Mouse (Mus musculus): ENCODE measurements around the gene Efhb.

Gene Efhb

DNA sequence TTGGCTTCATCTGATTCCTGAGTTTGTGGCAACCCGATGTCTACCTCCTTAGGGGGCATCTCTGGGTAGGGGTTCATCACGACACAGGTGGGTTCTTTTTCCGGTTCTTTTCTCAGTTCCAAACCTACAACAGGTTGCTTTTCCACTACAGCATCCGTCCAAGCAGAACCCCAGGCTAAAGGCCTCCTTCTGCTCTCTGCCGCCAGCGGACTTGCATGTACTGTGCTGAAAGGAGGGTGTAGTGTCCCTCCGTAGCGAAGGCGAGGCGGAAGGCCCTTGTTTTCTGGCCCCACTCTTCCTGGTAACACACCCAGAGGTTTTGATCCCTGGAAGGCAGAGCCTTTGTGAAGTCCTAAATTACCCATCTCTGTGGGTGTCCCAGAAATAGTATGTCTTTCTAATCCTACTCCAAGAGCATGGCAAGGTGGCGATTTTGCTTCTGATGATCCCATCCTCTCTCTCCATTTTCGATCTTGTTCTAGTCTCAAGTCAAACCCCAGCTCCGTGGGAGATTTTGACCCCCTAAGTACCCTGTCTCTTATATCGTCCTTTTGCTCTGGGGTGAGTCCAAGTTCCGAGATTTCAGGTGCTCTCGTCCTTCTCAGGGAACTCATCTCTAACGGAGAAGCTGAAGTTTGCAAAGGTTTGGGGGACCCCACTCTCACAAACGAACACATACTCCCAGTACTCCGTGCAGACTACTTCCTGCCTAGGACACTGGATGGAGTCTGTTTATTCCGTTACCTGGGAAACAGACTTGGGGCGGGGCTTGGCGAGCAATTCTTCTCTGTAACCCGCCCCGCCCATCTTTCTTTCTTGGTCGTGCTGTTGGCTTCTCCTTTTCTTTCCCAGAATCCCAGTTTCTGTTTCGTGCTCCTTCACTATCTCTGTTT lies at the start of gene Efhb:
Gene Efhb, minus strand, starts transcription at position 719 of the 893 bp plus-strand sequence.
- DNase-seq (ENCODE audit: low spot score in 2 of 2): peak; percentile 24 to 46

- DNase-seq (ENCODE audit: low spot score in 2 of 2): peak in 1 of 2 experiments; percentile 6
Measured at GRCm38 (mm10) chr17:53512311-53512951, 49.3 kb upstream of the Efhb start.

GRCm38 (mm10) chr17:53502966-53503365 lies 39.8 kb upstream of the Efhb start:
- DNase-seq (ENCODE audit: low spot score in 2 of 2): no peak

DNA sequence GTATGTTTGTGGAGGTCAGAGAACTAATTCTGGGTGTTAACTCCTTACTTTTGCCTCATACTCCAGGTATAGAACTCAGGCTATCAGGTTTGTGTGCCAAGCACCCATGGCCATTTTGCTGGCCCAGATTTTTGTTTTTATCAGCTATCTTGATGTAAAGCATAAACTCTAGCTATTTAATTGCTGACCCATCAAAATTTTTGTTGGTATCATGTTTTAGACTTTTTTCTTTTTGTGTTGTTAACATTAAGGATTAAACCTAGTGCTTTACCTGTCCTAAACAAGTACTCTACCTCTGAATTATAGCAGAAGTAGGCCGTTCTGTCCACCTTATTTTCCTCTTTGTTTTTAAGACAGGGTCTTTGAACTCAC lies 25.9 kb upstream of the Efhb start:
- DNase-seq (ENCODE audit: low spot score in 2 of 2): no peak

- DNase-seq (ENCODE audit: low spot score in 2 of 2): no peak
Measured at GRCm38 (mm10) chr17:53488291-53489006, 25.3 kb upstream of the Efhb start.

DNA sequence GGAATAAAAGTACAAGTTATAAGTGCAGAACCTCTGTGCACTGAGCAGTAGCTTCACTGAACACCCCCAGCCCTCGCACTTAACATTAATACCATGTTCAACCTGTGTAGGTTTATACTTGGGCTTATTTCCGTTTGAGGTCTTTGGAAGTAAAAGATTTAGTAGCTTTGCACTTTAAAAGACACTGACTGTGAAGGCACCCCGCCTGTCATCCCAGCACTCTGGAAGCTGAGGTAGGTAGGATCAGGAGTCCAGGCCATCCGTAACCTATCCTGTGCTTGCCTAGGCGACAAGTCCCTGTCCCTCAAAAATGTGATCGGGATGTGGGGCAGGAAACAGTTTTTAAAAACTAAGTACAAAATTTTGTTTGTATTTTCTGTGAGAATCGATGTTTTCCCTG lies 17.3 kb upstream of the Efhb start:
- no peak for DNase-seq (ENCODE audit: low spot score in 2 of 2)

DNA sequence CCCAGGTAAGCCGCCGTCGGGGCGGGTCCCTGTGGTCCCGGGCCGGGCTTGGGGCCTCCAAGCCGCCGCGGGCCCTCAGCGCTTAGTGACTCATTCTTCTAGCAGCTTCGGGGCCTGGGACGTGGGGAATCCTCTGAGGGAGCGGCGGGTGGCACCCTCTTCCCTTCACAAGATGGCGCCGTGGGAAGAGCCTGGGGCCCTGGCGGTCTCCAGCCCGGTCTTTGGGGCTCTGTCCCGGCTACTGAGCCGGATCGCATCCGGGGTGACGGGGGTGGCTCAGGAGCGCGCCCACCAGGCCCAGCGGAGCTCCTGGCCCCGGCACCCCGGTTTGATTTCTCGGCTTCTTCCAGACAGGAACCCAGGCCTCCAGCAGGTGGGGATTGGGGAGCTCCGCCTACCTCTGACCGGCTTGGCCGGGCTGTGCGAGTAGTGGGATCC lies 16.5 kb upstream of the Efhb start:
- DNase-seq (ENCODE audit: low spot score in 2 of 2): peak; percentile 52 to 61

DNA sequence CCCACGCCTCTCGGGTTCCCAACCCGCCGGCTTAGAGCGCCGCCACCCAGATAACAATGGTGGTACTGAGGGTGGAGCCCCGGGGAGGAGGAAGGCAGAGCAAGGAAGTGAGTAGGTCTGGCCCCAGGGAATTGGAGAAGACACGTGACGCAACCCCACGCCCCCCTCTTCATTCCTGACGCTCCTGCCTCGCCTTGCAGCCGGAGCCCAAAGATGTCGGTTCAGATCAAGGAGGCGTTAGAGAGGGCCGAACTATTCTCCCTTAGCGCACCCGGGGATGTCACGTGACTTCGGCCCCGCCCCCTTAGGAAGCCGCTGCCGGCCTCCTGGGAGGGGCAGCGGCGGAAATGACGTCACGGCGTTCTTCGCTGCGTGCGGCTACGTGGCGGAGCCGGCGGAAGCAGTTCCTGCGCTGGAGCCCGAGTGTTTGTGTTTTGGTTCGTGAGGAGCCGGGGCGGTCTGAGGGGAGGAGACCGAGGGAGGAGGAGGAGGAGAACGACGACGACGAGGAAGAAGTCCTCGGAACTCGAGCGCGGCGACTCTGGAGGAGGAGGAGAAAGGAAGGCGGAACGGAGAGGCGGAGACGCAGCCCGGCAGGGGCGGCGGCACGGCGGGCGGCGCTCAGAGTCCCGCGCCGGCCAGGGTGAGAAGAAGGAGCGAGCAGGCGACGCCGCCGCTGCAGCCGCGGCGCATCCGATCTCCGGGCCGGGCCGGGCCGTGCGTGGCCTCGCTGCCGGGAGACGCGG lies 15.9 kb upstream of the Efhb start, which contains the start of gene Rab5a:
Gene Rab5a, plus strand, starts transcription at position 377 of the 746 bp plus-strand sequence.
- DNase-seq (ENCODE audit: low spot score in 2 of 2): peak; percentile 99

DNA sequence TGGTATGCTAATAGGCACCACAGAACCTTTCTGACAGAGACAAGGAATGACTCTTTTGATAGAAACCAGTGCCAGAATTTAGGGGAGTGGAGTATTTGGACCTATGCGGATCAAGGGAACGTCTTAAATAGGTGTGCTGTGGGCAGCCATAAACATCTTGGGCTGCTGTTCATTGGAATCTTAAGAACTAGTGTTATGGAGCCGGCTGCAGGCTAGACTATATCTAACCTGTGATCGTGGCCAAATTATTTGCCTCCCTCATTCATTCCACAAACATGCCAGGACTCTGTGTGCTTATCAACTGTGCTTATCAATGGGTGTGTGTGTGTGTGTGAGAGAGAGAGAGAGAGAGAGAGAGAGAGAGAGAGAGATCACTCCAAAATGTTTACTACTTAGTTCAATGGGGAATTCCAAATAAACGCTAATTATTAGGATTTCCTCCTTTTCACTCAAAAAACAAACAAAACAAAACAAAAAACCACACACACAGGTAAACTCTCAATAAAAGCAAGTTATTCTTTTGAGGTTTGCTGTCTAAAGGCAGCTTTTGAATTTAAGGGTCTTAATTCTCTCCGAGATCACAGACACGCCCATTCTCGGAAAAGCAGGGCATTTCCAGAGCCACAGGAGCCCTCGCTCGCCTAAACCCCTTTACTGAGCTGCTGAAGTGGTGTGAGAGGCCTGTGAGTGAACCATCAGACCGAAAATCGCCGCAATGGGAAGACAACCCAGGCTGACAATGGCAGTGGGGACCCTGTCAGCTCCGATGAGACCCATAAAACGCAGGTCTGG lies 15.1 kb upstream of the Efhb start:
- no peak for DNase-seq (ENCODE audit: low spot score in 2 of 2)

DNA sequence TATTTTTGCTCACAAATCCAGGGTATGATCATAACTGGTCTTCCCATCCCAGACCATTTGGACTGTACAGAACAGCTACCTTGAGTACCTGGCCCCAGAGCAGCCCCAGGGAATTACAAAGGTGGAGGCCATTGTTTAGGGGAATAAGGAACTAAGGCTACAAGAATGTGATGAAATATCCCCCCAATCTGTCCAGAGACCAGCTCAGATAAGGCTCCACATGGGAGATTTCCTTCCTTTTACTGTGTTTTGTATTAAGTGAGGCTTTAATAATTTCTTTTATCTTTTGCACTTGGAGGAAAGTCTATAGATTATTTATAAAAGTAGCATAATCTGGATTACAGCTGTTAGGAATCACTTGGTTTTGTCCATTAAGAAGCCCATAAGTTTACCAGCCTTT lies 5.6 kb upstream of the Efhb start:
- DNase-seq (ENCODE audit: low spot score in 2 of 2): no peak

- DNase-seq (ENCODE audit: low spot score in 2 of 2): no peak
Measured at GRCm38 (mm10) chr17:53465569-53465968, 2.4 kb upstream of the Efhb start.

DNA sequence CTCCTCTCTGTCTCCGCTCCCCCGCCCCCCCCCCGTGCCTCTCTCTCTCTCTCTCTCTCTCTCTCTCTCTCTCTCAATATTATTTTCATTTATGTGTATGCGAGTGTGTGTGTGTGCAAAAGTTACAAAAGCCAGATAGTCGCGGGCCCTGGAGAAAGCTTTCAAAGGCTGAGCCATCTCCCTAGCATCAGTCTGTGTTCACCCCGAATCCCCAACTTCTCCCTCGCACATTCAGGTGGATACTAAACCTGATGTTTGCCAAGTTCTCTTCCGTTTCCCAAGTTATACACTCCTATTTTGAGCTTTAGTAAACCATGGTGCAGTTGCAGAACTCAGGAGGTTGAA lies 347 bp upstream of the Efhb start:
- no peak for DNase-seq (ENCODE audit: low spot score in 2 of 2)

- DNase-seq (ENCODE audit: low spot score in 2 of 2): no peak
Measured at GRCm38 (mm10) chr17:53456742-53457141, 6.4 kb downstream of the Efhb start.

GRCm38 (mm10) chr17:53456152-53456551 lies 7.0 kb downstream of the Efhb start:
- DNase-seq (ENCODE audit: low spot score in 2 of 2): no peak

GRCm38 (mm10) chr17:53402689-53403306 lies 60.3 kb downstream of the Efhb start:
- peak; percentile 35 to 44 for DNase-seq (ENCODE audit: low spot score in 2 of 2)

DNA sequence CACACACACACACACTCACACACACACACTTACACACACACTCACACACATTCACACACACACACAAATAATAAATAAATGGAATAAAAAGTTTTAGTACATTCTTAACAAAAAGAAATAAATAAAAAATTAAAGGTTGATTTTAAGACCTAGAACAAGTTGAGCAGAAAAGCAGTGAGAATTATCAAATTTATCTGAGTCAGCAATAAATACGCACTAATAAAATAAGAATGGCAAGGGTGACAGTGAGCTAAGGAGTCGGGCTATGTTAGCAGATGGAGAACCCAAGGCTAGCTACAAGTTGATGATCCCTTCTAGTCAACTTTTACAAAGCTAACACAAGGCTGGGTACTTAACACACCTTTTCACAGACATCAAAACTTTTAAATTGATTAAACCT lies 69.9 kb downstream of the Efhb start:
- no peak for DNase-seq (ENCODE audit: low spot score in 2 of 2)

GRCm38 (mm10) chr17:53389507-53389906 lies 73.6 kb downstream of the Efhb start:
- peak; percentile 19 to 66 for DNase-seq (ENCODE audit: low spot score in 2 of 2)

DNA sequence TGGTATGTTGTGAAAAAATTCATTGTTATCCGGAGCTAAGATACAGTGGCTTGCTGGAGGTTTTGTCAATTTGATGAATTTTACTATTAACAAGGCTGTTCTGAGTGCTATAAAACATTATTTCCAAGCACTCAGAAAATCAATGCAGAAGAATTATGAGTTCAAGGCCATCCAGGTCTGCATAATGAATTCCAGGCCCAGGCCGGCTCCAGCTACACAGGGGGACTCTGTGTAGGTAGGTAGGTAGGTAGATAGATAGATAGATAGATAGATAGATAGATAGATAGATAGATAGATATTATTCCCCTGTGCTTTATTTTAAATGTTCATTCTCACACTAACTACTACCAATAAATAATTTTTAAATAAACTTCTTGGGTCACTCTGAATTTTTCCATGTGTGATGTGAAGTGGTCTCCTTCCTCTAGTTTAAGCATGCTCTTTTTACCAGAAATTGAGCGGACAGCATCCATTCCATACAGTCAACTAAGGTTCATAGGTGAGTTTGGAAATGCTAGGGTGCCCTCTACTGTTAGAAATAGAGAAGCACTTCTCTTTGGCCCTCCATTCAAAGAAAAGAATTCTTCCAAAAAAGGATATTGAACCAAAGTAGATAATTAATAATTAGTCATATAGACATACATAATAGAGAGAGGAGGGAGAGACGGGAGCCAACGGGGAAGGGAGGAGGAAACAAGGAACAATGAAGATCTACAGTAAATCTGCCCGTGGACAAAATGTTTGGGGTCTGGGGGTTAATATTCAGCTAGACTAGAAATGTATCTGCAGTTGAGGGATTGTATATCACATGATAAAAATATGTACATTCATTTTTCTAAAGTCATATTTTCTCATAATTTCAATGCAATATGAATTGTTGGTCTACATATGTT lies 75.3 kb downstream of the Efhb start:
- DNase-seq (ENCODE audit: low spot score in 2 of 2): peak in 1 of 2 experiments; percentile 14

DNA sequence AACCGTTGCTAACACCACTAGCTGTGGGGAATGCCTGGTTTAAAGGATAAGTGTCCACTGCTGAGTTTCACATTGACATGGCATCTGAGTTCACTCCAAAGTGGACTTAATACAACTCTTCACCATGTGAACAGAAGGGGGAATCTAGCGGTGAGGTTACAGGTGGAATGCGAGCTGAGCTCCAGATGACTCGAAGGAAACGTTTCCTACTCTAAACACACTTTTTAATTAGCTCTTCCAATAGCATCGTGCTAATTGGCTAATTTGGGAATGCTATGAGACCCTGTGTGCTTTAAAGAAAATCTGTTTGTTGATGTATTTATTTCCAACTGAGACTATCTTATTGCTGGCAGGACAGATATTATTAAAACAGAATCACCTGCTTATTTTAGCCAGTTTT lies 76.3 kb downstream of the Efhb start:
- no peak for DNase-seq (ENCODE audit: low spot score in 2 of 2)
